Mouse (Mus musculus) kidney, adult 2 months (tissue): ENCODE measurements around the gene Cox7a2l.

ENCODE experiments used
- CTCF ChIP-seq: fragments of 200-500 bp; conservative IDR thresholded peaks from 2 replicates; pipeline ENCODE4 v1.5.1; 2011; ENCODE audit warnings: low read depth, mild to moderate bottlenecking, control low read depth, low read length, moderate library complexity, mixed read lengths; ENCODE audit not compliant: insufficient read depth, insufficient read length
- POLR2A ChIP-seq: fragments of 200-500 bp; IDR thresholded peaks from one replicate; pipeline ENCODE4 v1.6.1; 2011; ENCODE audit warnings: low read depth, low read length, control low read depth

GRCm38 (mm10) chr17:83487762-83488161 lies 29.4 kb downstream of the Cox7a2l start:
- no peak for TF ChIP-seq CTCF
- no peak for TF ChIP-seq POLR2A
